Mouse (Mus musculus) hindbrain, embryonic 14.5 days (tissue): ENCODE measurements at regions not wholly inside any gene's neighbourhood (a gene's known extent, or its start where the extent isn't known, plus 50 kb on each side); places are given as distances from the start of the nearest gene placed in this dataset.
A peak's percentile ranks its signal among the peaks of the same experiment; 100 is the strongest.

Experiments
- ATAC-seq: fragments of 200-750 bp; cut with Nextera tagmentation; 2 replicates; pipeline ENCODE4 v1.8.0; 2017; ENCODE audit warnings: moderate number of reproducible peaks, mild to moderate bottlenecking, moderate TSS enrichment, moderate library complexity; ENCODE audit not compliant: low FRiP score
- DNase-seq: peaks from one replicate; pipeline ENCODE4 v3.0.0-alpha.2; 2015; ENCODE audit warnings: low spot score
- H3K27ac ChIP-seq: fragments of 300-500 bp; sonication (generic); 2 replicates; pipeline ENCODE4 v1.5.1; 2014; ENCODE audit warnings: mild to moderate bottlenecking, moderate library complexity
- H3K27me3 ChIP-seq: fragments of 300-500 bp; sonication (generic); 2 replicates; pipeline ENCODE4 v1.6.1; 2014; ENCODE audit warnings: mild to moderate bottlenecking, low read length, mixed read lengths; ENCODE audit not compliant: control insufficient read depth, insufficient read depth
- H3K36me3 ChIP-seq: fragments of 300-500 bp; sonication (generic); replicated peaks from 2 replicates; pipeline ENCODE4 v1.6.1; 2014; ENCODE audit not compliant: control insufficient read depth, insufficient read depth
- H3K4me1 ChIP-seq: fragments of 300-500 bp; sonication (generic); replicated peaks from 2 replicates; pipeline ENCODE4 v1.6.1; 2014; ENCODE audit warnings: antibody characterized with exemption, low read length, mixed read lengths; ENCODE audit not compliant: control insufficient read depth, insufficient read depth
- H3K4me2 ChIP-seq: fragments of 300-500 bp; sonication (generic); replicated peaks from 2 replicates; pipeline ENCODE4 v1.6.1; 2014; ENCODE audit warnings: mild to moderate bottlenecking, moderate library complexity
- H3K4me3 ChIP-seq: fragments of 300-500 bp; sonication (generic); replicated peaks from 2 replicates; pipeline ENCODE4 v1.5.1; 2014; ENCODE audit warnings: mild to moderate bottlenecking, low read length
- H3K9ac ChIP-seq: fragments of 300-500 bp; sonication (generic); 2 replicates; pipeline ENCODE4 v1.6.1; 2014
- H3K9me3 ChIP-seq: fragments of 300-500 bp; sonication (generic); 2 replicates; pipeline ENCODE4 v1.6.1; 2016; ENCODE audit warnings: low read length; ENCODE audit not compliant: control insufficient read depth
- WGBS: fragments of 180-500 bp; shearing (Covaris S2); extraction: QIAGEN DNeasy Blood & Tissue Kit; methylation state at CpG from one replicate; pipeline ENCODE4 v1.1.7; 2014; 5-methylcytosine and 5-hydroxymethylcytosine counted together

DNA sequence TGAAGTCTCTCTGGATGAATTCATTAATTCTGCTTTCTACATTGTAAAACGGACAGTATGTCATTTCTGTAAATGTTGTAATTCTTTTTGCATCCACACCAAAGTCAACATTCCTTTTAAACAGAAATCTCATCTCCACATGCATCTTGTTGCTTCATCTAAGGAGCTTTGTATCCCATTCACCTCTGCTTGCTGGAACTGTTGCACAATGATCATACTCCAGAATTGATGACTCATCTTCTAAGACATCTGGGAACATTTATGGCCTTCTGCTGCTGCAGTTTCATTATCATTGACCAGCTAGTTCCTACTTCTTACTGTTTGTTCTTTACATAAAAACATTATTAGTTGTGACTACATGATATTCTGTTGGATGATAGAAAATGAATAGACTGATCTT, 1926.9 kb upstream of the Gm38303 start:
- H3K9me3 ChIP-seq = no peaks in the 10 kb centered on the region
- no peak overlapping the region for H3K4me2 ChIP-seq
- H3K4me3 ChIP-seq = no peak overlapping the region
- DNase-seq (no peak), ATAC-seq (no peak)
- no peak overlapping the region for H3K9ac ChIP-seq
- H3K36me3 ChIP-seq = no peaks in the 10 kb centered on the region
- H3K4me1 ChIP-seq = no peaks in the 10 kb centered on the region
- H3K27me3 ChIP-seq = no peaks in the 10 kb centered on the region
- H3K27ac ChIP-seq = no peak overlapping the region
- 79% methylated on average over 1 of the region's 1 CpGs for WGBS

DNA sequence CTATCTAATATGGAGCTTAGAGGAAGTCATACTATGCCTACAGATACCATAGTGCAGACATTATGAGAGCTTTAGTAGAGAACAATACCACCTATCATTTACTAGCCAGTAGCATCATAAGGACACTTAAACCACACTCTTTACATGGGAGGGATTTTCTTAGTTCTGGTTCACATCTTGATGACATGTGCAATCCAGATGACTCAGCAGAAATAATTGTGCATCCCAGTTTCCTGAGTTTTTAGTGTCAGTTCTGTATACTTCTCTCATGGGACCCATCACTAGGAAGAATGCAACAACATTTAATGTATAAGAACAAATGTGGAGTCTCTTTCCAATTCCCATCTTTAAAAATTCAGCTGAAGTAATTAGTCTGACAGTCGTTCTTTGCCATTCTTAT, 1922.2 kb upstream of the Gm38303 start:
- WGBS = 78% methylated on average over 1 of the region's 1 CpGs
- ATAC-seq (no peak), DNase-seq (no peak)
- H3K4me3 ChIP-seq = no peak overlapping the region
- H3K27me3 ChIP-seq = no peaks in the 10 kb centered on the region
- H3K27ac ChIP-seq = no peak overlapping the region
- no peaks in the 10 kb centered on the region for H3K4me1 ChIP-seq
- no peaks in the 10 kb centered on the region for H3K36me3 ChIP-seq
- no peak overlapping the region for H3K9ac ChIP-seq
- H3K9me3 ChIP-seq = no peaks in the 10 kb centered on the region
- no peak overlapping the region for H3K4me2 ChIP-seq

GRCm38 (mm10) chr3:12246145-12246544, 1910.7 kb upstream of the Gm38303 start:
- H3K27me3 ChIP-seq = no peaks in the 10 kb centered on the region
- no peaks in the 10 kb centered on the region for H3K4me1 ChIP-seq
- no peak overlapping the region for H3K4me2 ChIP-seq
- no peak for DNase-seq
- no peak overlapping the region for H3K27ac ChIP-seq
- ATAC-seq = no peak
- H3K9ac ChIP-seq = no peak overlapping the region
- H3K36me3 ChIP-seq = no peaks in the 10 kb centered on the region
- H3K9me3 ChIP-seq = no peaks in the 10 kb centered on the region
- 94% methylated on average over 3 of the region's 3 CpGs for WGBS
- H3K4me3 ChIP-seq = no peak overlapping the region

GRCm38 (mm10) chr3:12241026-12241425, 1905.5 kb upstream of the Gm38303 start:
- no peaks in the 10 kb centered on the region for H3K9me3 ChIP-seq
- WGBS = 84% methylated on average over 1 of the region's 1 CpGs
- H3K27me3 ChIP-seq = no peaks in the 10 kb centered on the region
- DNase-seq (no peak), ATAC-seq (no peak)
- no peaks in the 10 kb centered on the region for H3K4me1 ChIP-seq
- no peaks in the 10 kb centered on the region for H3K36me3 ChIP-seq
- H3K4me3 ChIP-seq = no peak overlapping the region
- H3K27ac ChIP-seq = no peak overlapping the region
- no peak overlapping the region for H3K9ac ChIP-seq
- H3K4me2 ChIP-seq = no peak overlapping the region

- no peak for ATAC-seq
- no peak overlapping the region for H3K27ac ChIP-seq
- no peaks in the 10 kb centered on the region for H3K36me3 ChIP-seq
- DNase-seq = no peak
- no peak overlapping the region for H3K4me3 ChIP-seq
- H3K9ac ChIP-seq = no peak overlapping the region
- no peaks in the 10 kb centered on the region for H3K9me3 ChIP-seq
- no peaks in the 10 kb centered on the region for H3K4me1 ChIP-seq
- no peak overlapping the region for H3K4me2 ChIP-seq
- no peaks in the 10 kb centered on the region for H3K27me3 ChIP-seq
Measured at GRCm38 (mm10) chr3:12227741-12228480, 1892.4 kb upstream of the Gm38303 start.

GRCm38 (mm10) chr3:12226816-12227215, 1891.3 kb upstream of the Gm38303 start:
- Histone ChIP-seq H3K4me1 (no peaks in the 10 kb centered on the region), H3K9me3 (no peaks in the 10 kb centered on the region), H3K27me3 (no peaks in the 10 kb centered on the region), H3K27ac (no peak overlapping the region), H3K4me2 (no peak overlapping the region), H3K4me3 (no peak overlapping the region), H3K9ac (no peak overlapping the region), H3K36me3 (no peaks in the 10 kb centered on the region)
- DNase-seq = no peak
- ATAC-seq = no peak
- 96% methylated on average over 3 of the region's 3 CpGs for WGBS

GRCm38 (mm10) chr3:12224851-12225250, 1889.4 kb upstream of the Gm38303 start:
- no peaks in the 10 kb centered on the region for H3K36me3 ChIP-seq
- DNase-seq (no peak), ATAC-seq (no peak)
- H3K27ac ChIP-seq = no peak overlapping the region
- H3K4me2 ChIP-seq = no peak overlapping the region
- no peak overlapping the region for H3K9ac ChIP-seq
- H3K27me3 ChIP-seq = no peaks in the 10 kb centered on the region
- H3K9me3 ChIP-seq = no peaks in the 10 kb centered on the region
- H3K4me3 ChIP-seq = no peak overlapping the region
- H3K4me1 ChIP-seq = no peaks in the 10 kb centered on the region

GRCm38 (mm10) chr3:12216035-12216434, 1880.6 kb upstream of the Gm38303 start:
- Histone ChIP-seq H3K4me3 (no peak overlapping the region), H3K4me1 (no peaks in the 10 kb centered on the region), H3K27ac (no peak overlapping the region), H3K9ac (no peak overlapping the region), H3K4me2 (no peak overlapping the region), H3K9me3 (no peaks in the 10 kb centered on the region), H3K36me3 (no peaks in the 10 kb centered on the region), H3K27me3 (no peaks in the 10 kb centered on the region)
- ATAC-seq = no peak
- WGBS = 46% methylated on average over 1 of the region's 1 CpGs
- no peak for DNase-seq

- H3K4me3 ChIP-seq = no peak overlapping the region
- no peak overlapping the region for H3K9ac ChIP-seq
- DNase-seq (no peak), ATAC-seq (no peak)
- no peaks in the 10 kb centered on the region for H3K27me3 ChIP-seq
- 78% methylated on average over 3 of the region's 3 CpGs for WGBS
- no peak overlapping the region for H3K4me2 ChIP-seq
- H3K36me3 ChIP-seq = no peaks in the 10 kb centered on the region
- H3K27ac ChIP-seq = no peak overlapping the region
- H3K9me3 ChIP-seq = no peaks in the 10 kb centered on the region
- H3K4me1 ChIP-seq = no peaks in the 10 kb centered on the region
Measured at GRCm38 (mm10) chr3:12214821-12215220, 1879.3 kb upstream of the Gm38303 start.

- Histone ChIP-seq H3K4me1 (no peaks in the 10 kb centered on the region), H3K4me2 (no peak overlapping the region), H3K27me3 (no peaks in the 10 kb centered on the region), H3K4me3 (no peak overlapping the region), H3K27ac (no peak overlapping the region), H3K9me3 (no peaks in the 10 kb centered on the region), H3K9ac (no peak overlapping the region), H3K36me3 (no peaks in the 10 kb centered on the region)
- DNase-seq = no peak
- WGBS = 33% methylated on average over 3 of the region's 3 CpGs
- peak; percentile 77; the same call in 1 of the 2 replicates for ATAC-seq
Measured at GRCm38 (mm10) chr3:12173371-12173770, 1837.9 kb upstream of the Gm38303 start.
